Mouse (Mus musculus): ENCODE measurements around the gene Hyal3.

DNA sequence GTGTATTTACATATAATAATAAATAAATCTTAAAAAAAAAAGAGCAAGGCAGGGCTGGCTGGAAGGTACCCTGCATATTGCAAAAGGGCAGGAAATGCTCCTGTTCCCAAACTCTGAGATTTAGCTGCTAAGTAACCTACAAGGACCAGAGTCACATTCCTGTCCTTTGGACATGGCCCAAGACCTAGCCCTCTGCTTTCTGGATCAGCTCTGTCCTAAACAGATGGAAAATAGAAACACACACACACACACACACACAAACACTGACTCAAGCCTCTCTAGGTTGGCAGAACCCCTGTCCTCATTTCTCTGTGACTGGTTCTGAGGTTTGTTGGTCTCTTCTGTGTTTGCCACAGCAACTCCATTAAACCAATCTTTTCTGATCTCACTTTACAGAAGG lies 40.3 kb downstream of the Hyal3 start:
- TF ChIP-seq CTCF (IDR thresholded peaks at IDR 0.05; ENCODE audit: borderline replicate concordance, insufficient read depth, low read depth, low read length) (no peak), POLR2A (IDR thresholded peaks at IDR 0.05; ENCODE audit: borderline replicate concordance, insufficient read depth, low read length) (no peak)
